Mouse (Mus musculus) thymus, postnatal 4 days (tissue): Measurements from ENCODE around the gene Pdcd6ip.

Source experiments
- DNase-seq: peaks from one replicate; pipeline ENCODE4 v3.0.0; 2021

The Pdcd6ip gene

DNA sequence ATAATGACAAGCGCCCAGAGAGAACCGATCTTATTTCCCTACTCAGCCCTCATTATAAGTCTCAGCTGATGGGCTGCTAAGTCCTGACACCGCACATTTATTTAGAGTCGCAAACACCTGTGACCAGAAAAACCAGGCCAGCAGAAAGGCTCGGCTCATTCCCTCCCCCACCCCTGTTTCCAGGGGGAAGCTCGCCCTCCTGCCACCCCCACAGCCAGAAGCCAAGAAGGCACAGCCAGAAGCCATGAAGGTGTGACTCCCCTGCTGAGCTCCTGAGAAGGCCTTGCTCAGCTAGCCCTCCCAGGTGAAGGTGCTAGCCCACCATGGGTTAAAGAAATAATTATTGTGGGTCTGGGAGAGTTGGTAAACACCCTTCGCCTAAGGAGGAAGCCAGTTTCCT is 97.3 kb downstream of the Pdcd6ip start:
- no peak for DNase-seq

DNA sequence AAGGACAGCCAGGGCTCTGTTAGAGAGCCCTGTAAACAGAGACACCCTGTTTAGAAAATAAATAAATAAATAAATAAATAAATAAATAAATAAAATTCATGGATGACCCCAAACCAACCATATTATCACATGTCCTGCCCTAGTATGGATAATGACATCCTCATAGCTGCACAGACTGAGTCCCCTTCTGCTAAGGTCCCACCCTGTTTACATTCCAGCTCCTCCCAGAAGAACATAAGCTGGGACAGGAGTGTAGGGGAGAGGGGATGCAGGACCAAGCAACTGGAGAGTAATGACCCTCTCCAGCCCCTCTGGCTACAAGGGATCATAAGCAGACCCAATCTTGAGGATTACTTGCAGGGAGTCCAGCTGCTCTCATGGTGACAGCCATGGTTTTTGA is 105.9 kb downstream of the Pdcd6ip start:
- no peak for DNase-seq
